Mouse (Mus musculus): ENCODE measurements around the gene Snrpf. TPM values are rescaled to one million over a fixed set of nuclear protein-coding genes. Genes with fewer than 3 reads are reported as not detected.

Gene Snrpf
- polyA plus RNA-seq, 1 experiment from 2014 or later, result 41.3 TPM

Other genes with a start within 250 kb of the Snrpf start
- gene Lta4h, start 136.3 kb downstream of the Snrpf start, polyA plus RNA-seq (2015; fragmentation: Nextera tagmentation; extraction: Ambion mirVana), result 79.5 and 80.1 TPM in 2 replicates
- 9.7 and 10.0 TPM in 2 replicates for gene Hal, start 100.9 kb downstream of the Snrpf start, polyA plus RNA-seq (2015; fragmentation: Nextera tagmentation; extraction: Ambion mirVana)
- 22.6 and 23.3 TPM in 2 replicates for gene Amdhd1, start 49.7 kb downstream of the Snrpf start, polyA plus RNA-seq (2015; fragmentation: Nextera tagmentation; extraction: Ambion mirVana)
- gene Ccdc38, start 49.1 kb downstream of the Snrpf start, polyA plus RNA-seq (2015; fragmentation: Nextera tagmentation; extraction: Ambion mirVana), result 0.04 and 0.11 TPM in 2 replicates
- 0.22 and 0.23 TPM in 2 replicates for gene Ntn4, start 51.0 kb upstream of the Snrpf start, polyA plus RNA-seq (2015; fragmentation: Nextera tagmentation; extraction: Ambion mirVana)
- 0.87 and 1.1 TPM in 2 replicates for gene Usp44, start 241.8 kb upstream of the Snrpf start, polyA plus RNA-seq (2015; fragmentation: Nextera tagmentation; extraction: Ambion mirVana)

Measured in liver, embryonic 16.5 days (tissue).